In the genomic region with DNA sequence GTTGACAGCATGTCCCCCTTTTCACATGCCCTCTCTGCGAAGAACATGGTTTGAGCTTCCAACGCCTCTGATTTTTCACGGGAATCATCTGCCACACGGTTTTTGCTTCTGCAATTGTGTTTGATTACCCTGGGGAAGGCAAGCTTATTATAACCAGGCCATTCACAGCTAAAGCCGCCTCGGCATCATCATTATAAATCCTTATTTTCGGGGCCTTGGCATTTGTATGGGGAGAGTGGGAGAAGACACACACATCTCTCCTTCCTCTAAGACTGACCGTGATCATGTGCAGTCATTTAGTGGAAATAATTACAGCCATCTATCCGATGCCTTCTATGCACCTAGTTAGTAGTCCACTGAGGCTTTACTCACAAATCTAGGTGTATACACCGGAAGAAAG, we compare ENCODE assay signal across 19 mouse cellular contexts.
DNase-seq lines count a peak whose midpoint lies in the region; ATAC-seq and TF ChIP-seq lines count a peak whose summit lies in the region.
"Had no signal": no experiment of that assay in that cellular context is flagged by ENCODE, and none has a peak within 500 bp of the region (broad histone marks: within the 10 kb centered on the region; RNA-seq: fewer than 3 reads in every experiment).

No protein-coding gene starts in this region.

- H3K4me3 ChIP-seq in midbrain, embryonic 13.5 days (replicated peaks): no peak overlapping the region
- no peak overlapping the region for H3K4me3 ChIP-seq in midbrain, embryonic 10.5 days
- no peak overlapping the region for H3K4me3 ChIP-seq in hindbrain, embryonic 14.5 days (replicated peaks; ENCODE audit: low read length)
- no peak overlapping the region for H3K4me3 ChIP-seq in midbrain, embryonic 15.5 days
- H3K4me3 ChIP-seq in stomach, postnatal 0 days (ENCODE audit: low read depth, low read length): no peak overlapping the region
- no peak overlapping the region for H3K4me3 ChIP-seq in liver, embryonic 11.5 days (ENCODE audit: low read depth, low read length)
- H3K4me3 ChIP-seq: intestine, embryonic 15.5 days; limb, embryonic 15.5 days had no signal

- no peaks in the 10 kb centered on the region for H3K9me3 ChIP-seq in midbrain, embryonic 13.5 days
- H3K9me3 ChIP-seq in midbrain, embryonic 10.5 days (replicated peaks): 0 out of 2 replicates have a peak, but pooled peaks cover 4% of the 10 kb centered on the region
- no peaks in the 10 kb centered on the region for H3K9me3 ChIP-seq in hindbrain, embryonic 14.5 days (ENCODE audit: control insufficient read depth, low read length)
- no peaks in the 10 kb centered on the region for H3K9me3 ChIP-seq in midbrain, embryonic 15.5 days
- no peaks in the 10 kb centered on the region for H3K9me3 ChIP-seq in stomach, postnatal 0 days (ENCODE audit: control insufficient read depth, low read length)
- H3K9me3 ChIP-seq in liver, embryonic 11.5 days (ENCODE audit: control insufficient read depth, low read length): no peaks in the 10 kb centered on the region
- H3K9me3 ChIP-seq: intestine, embryonic 15.5 days; limb, embryonic 15.5 days had no signal

- no peak for TF ChIP-seq EP300 in stomach, postnatal 0 days (optimal IDR thresholded peaks at IDR 0.05)

- no peak for ATAC-seq in midbrain, embryonic 13.5 days
- ATAC-seq in hindbrain, embryonic 14.5 days (ENCODE audit: low FRiP score): peak; percentile 54; the same call in 1 of the 2 replicates
- ATAC-seq in midbrain, embryonic 15.5 days (replicated peaks): no peak
- no peak for ATAC-seq in stomach, postnatal 0 days (ENCODE audit: low FRiP score, low TSS enrichment)
- ATAC-seq in liver, embryonic 11.5 days (replicated peaks; ENCODE audit: low FRiP score): no peak
- no peak for ATAC-seq in megakaryocyte-erythroid progenitor cell, adult 5-6 weeks (replicated peaks; ENCODE audit: low FRiP score, low TSS enrichment, poor library complexity, severe bottlenecking)
- ATAC-seq: intestine, embryonic 15.5 days; lung, postnatal 0 days; Patski had no signal

- 50% methylated on average over 10 of the region's 10 CpGs for whole genome bisulfite sequencing in midbrain, embryonic 13.5 days
- 93% methylated on average over 10 of the region's 10 CpGs for WGBS in midbrain, embryonic 10.5 days
- WGBS in hindbrain, embryonic 14.5 days: 28% methylated on average over 10 of the region's 10 CpGs
- WGBS in midbrain, embryonic 15.5 days: 42% methylated on average over 10 of the region's 10 CpGs
- WGBS in stomach, postnatal 0 days: 89% methylated on average over 10 of the region's 10 CpGs
- WGBS in liver, embryonic 11.5 days: 83% methylated on average over 10 of the region's 10 CpGs

- DNase-seq in midbrain, embryonic 10.5 days (ENCODE audit: low spot score): no peak
- no peak for DNase-seq in hindbrain, embryonic 14.5 days (ENCODE audit: low spot score)
- no peak for DNase-seq in stomach, postnatal 0 days (ENCODE audit: low spot score)
- DNase-seq in liver, embryonic 11.5 days (ENCODE audit: low spot score): no peak
- DNase-seq: adrenal gland, postnatal 25 days; cerebellum, adult 18-20 months; cerebellum, postnatal 25 days; gastrocnemius, postnatal 10 days; heart, adult 11 months; heart, postnatal 36 days; kidney, postnatal 36 days; retina, postnatal 1 day had no signal

- TF ChIP-seq CTCF in stomach, postnatal 0 days (IDR thresholded peaks at IDR 0.05; ENCODE audit: low read depth): no peak

- peaks cover 42% of the 10 kb centered on the region for H3K36me3 ChIP-seq in midbrain, embryonic 13.5 days
- peaks cover 86% of the 10 kb centered on the region for H3K36me3 ChIP-seq in midbrain, embryonic 10.5 days
- H3K36me3 ChIP-seq in hindbrain, embryonic 14.5 days (replicated peaks; ENCODE audit: control insufficient read depth, insufficient read depth): peaks cover 23% of the 10 kb centered on the region
- peaks cover 25% of the 10 kb centered on the region for H3K36me3 ChIP-seq in midbrain, embryonic 15.5 days (replicated peaks)
- H3K36me3 ChIP-seq in stomach, postnatal 0 days (ENCODE audit: control insufficient read depth, insufficient read depth, low read length): peaks cover 7% of the 10 kb centered on the region; the same call in 1 of the 2 replicates
- no peaks in the 10 kb centered on the region for H3K36me3 ChIP-seq in liver, embryonic 11.5 days (ENCODE audit: control insufficient read depth, insufficient read depth, low read length)

- H3K27ac ChIP-seq in midbrain, embryonic 13.5 days: peak overlapping the region; percentile 54
- H3K27ac ChIP-seq in midbrain, embryonic 10.5 days (replicated peaks): no peak overlapping the region
- peak overlapping the region; percentile 59; the same call in 1 of the 2 replicates for H3K27ac ChIP-seq in hindbrain, embryonic 14.5 days
- H3K27ac ChIP-seq in midbrain, embryonic 15.5 days: peak overlapping the region; percentile 37; the same call in 1 of the 2 replicates
- no peak overlapping the region for H3K27ac ChIP-seq in stomach, postnatal 0 days (replicated peaks)
- no peak overlapping the region for H3K27ac ChIP-seq in liver, embryonic 11.5 days (ENCODE audit: low read depth, low read length)
- H3K27ac ChIP-seq: intestine, embryonic 15.5 days had no signal

- no peaks in the 10 kb centered on the region for H3K27me3 ChIP-seq in midbrain, embryonic 13.5 days
- no peaks in the 10 kb centered on the region for H3K27me3 ChIP-seq in midbrain, embryonic 10.5 days (ENCODE audit: low read depth, poor library complexity, severe bottlenecking)
- H3K27me3 ChIP-seq in hindbrain, embryonic 14.5 days (ENCODE audit: control insufficient read depth, insufficient read depth, low read length): no peaks in the 10 kb centered on the region
- H3K27me3 ChIP-seq in midbrain, embryonic 15.5 days (replicated peaks): no peaks in the 10 kb centered on the region
- H3K27me3 ChIP-seq in stomach, postnatal 0 days (ENCODE audit: control insufficient read depth, insufficient read depth, low read length): no peaks in the 10 kb centered on the region
- no peaks in the 10 kb centered on the region for H3K27me3 ChIP-seq in liver, embryonic 11.5 days (replicated peaks; ENCODE audit: control insufficient read depth, insufficient read depth, low read length)
- H3K27me3 ChIP-seq: intestine, embryonic 15.5 days; limb, embryonic 15.5 days; Patski had no signal

- no peak overlapping the region for H3K9ac ChIP-seq in midbrain, embryonic 13.5 days (replicated peaks)
- H3K9ac ChIP-seq in hindbrain, embryonic 14.5 days: no peak overlapping the region
- H3K9ac ChIP-seq in midbrain, embryonic 15.5 days: no peak overlapping the region
- H3K9ac ChIP-seq in stomach, postnatal 0 days (ENCODE audit: low read length): no peak overlapping the region
- no peak overlapping the region for H3K9ac ChIP-seq in liver, embryonic 11.5 days (ENCODE audit: low read depth, low read length)
- H3K9ac ChIP-seq: intestine, embryonic 15.5 days; limb, embryonic 15.5 days had no signal

- H3K4me2 ChIP-seq in midbrain, embryonic 13.5 days (replicated peaks): no peak overlapping the region
- H3K4me2 ChIP-seq in hindbrain, embryonic 14.5 days (replicated peaks): no peak overlapping the region
- H3K4me2 ChIP-seq in midbrain, embryonic 15.5 days: no peak overlapping the region
- no peak overlapping the region for H3K4me2 ChIP-seq in stomach, postnatal 0 days (replicated peaks; ENCODE audit: low read depth)
- no peak overlapping the region for H3K4me2 ChIP-seq in liver, embryonic 11.5 days
- H3K4me2 ChIP-seq: intestine, embryonic 15.5 days; limb, embryonic 15.5 days had no signal

- peaks cover 38% of the 10 kb centered on the region for H3K4me1 ChIP-seq in midbrain, embryonic 13.5 days (replicated peaks)
- peaks cover 11% of the 10 kb centered on the region for H3K4me1 ChIP-seq in midbrain, embryonic 10.5 days
- peaks cover 23% of the 10 kb centered on the region for H3K4me1 ChIP-seq in hindbrain, embryonic 14.5 days (replicated peaks; ENCODE audit: control insufficient read depth, insufficient read depth, low read length)
- peaks cover 15% of the 10 kb centered on the region for H3K4me1 ChIP-seq in midbrain, embryonic 15.5 days
- H3K4me1 ChIP-seq in stomach, postnatal 0 days (replicated peaks; ENCODE audit: control insufficient read depth, insufficient read depth): no peaks in the 10 kb centered on the region
- H3K4me1 ChIP-seq in liver, embryonic 11.5 days (replicated peaks; ENCODE audit: control insufficient read depth, insufficient read depth, low read length): no peaks in the 10 kb centered on the region

Comparison
In these comparisons a context has a peak if more than half of its experiments do, and no peak if none do; other contexts are left out.
1. H3K27ac ChIP-seq: peak in midbrain, embryonic 13.5 days (single experiment), hindbrain, embryonic 14.5 days (single experiment) and midbrain, embryonic 15.5 days (single experiment); none in midbrain, embryonic 10.5 days (single experiment), stomach, postnatal 0 days (single experiment) and liver, embryonic 11.5 days (single experiment).